Mouse (Mus musculus) ES-E14 (cell line): ENCODE measurements around the gene Epas1. TPM values are rescaled to one million over a fixed set of nuclear protein-coding genes. Genes with fewer than 3 reads are reported as not detected.

Experiments used
- DNase-seq: peaks from one replicate; pipeline ENCODE4 v3.0.0-alpha.2; 2013; ENCODE audit warnings: low read depth, low spot score
- H3K27ac ChIP-seq: 2 replicates; pipeline ENCODE4 v1.5.1; 2012; ENCODE audit warnings: low read depth, mild to moderate bottlenecking, low read length, moderate library complexity, mixed read lengths; ENCODE audit not compliant: poor library complexity, insufficient read depth, severe bottlenecking
- H3K36me3 ChIP-seq: 2 replicates; pipeline ENCODE4 v1.6.1; 2012; ENCODE audit warnings: mild to moderate bottlenecking, low read length, moderate library complexity, mixed read lengths; ENCODE audit not compliant: control insufficient read depth, poor library complexity, insufficient read depth, severe bottlenecking
- H3K4me1 ChIP-seq, 2 experiments: fragments of 150-350 bp in 1 of 2; sonication (generic) in 1 of 2; 2 replicates each; pipeline ENCODE4 v1.6.1; 2012; ENCODE audit warnings: low read length in 2 of 2, mild to moderate bottlenecking in 1 of 2, mixed read lengths in 1 of 2; ENCODE audit not compliant: control insufficient read depth in 2 of 2, insufficient read depth in 2 of 2, poor library complexity in 1 of 2
- H3K4me3 ChIP-seq, 2 experiments: fragments of 150-350 bp in 1 of 2; sonication (generic) in 1 of 2; 2 replicates each; pipeline ENCODE4 v1.5.1; 2012; ENCODE audit warnings: low read length in 2 of 2, low read depth in 1 of 2, mild to moderate bottlenecking in 1 of 2, mixed read lengths in 1 of 2; ENCODE audit not compliant: insufficient read depth in 1 of 2, poor library complexity in 1 of 2, severe bottlenecking in 1 of 2
- H3K9ac ChIP-seq: 2 replicates; pipeline ENCODE4 v1.6.1; 2012; ENCODE audit warnings: low read depth, mild to moderate bottlenecking, low read length, mixed read lengths; ENCODE audit not compliant: poor library complexity, insufficient read depth, severe bottlenecking
- H3K9me3 ChIP-seq: fragments of 150-350 bp; sonication (generic); 2 replicates; pipeline ENCODE4 v1.6.1; 2012; ENCODE audit warnings: low read depth, mild to moderate bottlenecking, low read length; ENCODE audit not compliant: control insufficient read depth, insufficient read depth
- CHD2 ChIP-seq: IDR thresholded peaks from 2 replicates; pipeline ENCODE4 v1.6.1; 2014; ENCODE audit warnings: mild to moderate bottlenecking, low read depth, low read length, inconsistent platforms
- HCFC1 ChIP-seq: IDR thresholded peaks from 2 replicates; pipeline ENCODE4 v1.6.1; 2012; ENCODE audit warnings: low read length, inconsistent platforms, borderline replicate concordance; ENCODE audit not compliant: insufficient read depth
- MAFK ChIP-seq: IDR thresholded peaks from 2 replicates; pipeline ENCODE4 v1.6.1; 2014; ENCODE audit warnings: mild to moderate bottlenecking, low read depth, low read length, inconsistent platforms; ENCODE audit not compliant: insufficient read depth
- ZC3H11A ChIP-seq: IDR thresholded peaks from 2 replicates; pipeline ENCODE4 v1.6.1; 2012; ENCODE audit warnings: low read depth, mild to moderate bottlenecking, inconsistent platforms, low read length, borderline replicate concordance
- ZNF384 ChIP-seq: IDR thresholded peaks from 2 replicates; pipeline ENCODE4 v1.6.1; 2012; ENCODE audit warnings: low read depth, low read length, inconsistent platforms
- in situ Hi-C, 2 experiments: fragments of 600-800 bp; cut with MboI; formaldehyde crosslinking; loops; one replicate each; pipeline ENCODE4 v1.15.1; 2025; ENCODE audit warnings: low sequenced_read_pairs in 2 of 2, inconsistent platforms in 1 of 2; ENCODE audit not compliant: unreplicated experiment in 2 of 2
- total RNA-seq: library from RNA; depleted of rRNA; stranded (reverse); fragments of 300-350 nt; gene quantifications from 2 replicates; pipeline ENCODE4 v1.2.3, GENCODE M21; 2012

The Epas1 gene
- total RNA-seq, 1 experiment: 9.5 TPM

- Histone ChIP-seq H3K4me3 (no peak overlapping the region), H3K4me1 (no peaks in the 10 kb centered on the region), H3K9ac (no peak overlapping the region), H3K9me3 (no peaks in the 10 kb centered on the region), H3K36me3 (peaks cover 46% of the 10 kb centered on the region), H3K27ac (no peak overlapping the region)
- no peak for TF ChIP-seq CHD2
- no peak for TF ChIP-seq ZNF384
- TF ChIP-seq MAFK: no peak
- TF ChIP-seq ZC3H11A: no peak
- TF ChIP-seq HCFC1: no peak
- DNase-seq: no peak
- in situ Hi-C loops: no loop called here
These were observed 71.8 kb downstream of the Epas1 start for GRCm38 (mm10) chr17:86825163-86825902.

DNA sequence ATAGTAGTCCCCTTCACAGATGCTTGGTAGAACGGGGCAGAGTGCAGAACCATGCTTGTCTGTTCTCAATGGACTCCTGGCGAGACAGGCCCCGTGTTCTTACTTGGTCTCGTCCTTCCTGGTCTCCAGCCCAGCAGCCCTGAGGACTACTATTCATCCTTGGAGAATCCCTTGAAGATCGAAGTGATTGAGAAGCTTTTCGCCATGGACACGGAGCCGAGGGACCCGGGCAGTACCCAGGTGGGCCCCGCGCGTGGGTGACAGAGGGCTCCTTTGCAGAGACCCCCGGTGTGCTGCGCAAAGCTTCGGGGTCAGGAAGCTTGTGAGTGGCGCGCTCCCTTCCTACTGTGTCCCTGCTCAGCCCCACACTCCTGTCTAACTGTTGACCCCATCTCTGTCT lies 72.9 kb downstream of the Epas1 start:
- no peak overlapping the region for H3K4me3 ChIP-seq
- no peak for DNase-seq
- no peak overlapping the region for H3K9ac ChIP-seq

GRCm38 (mm10) chr17:86827391-86828165 lies 74.1 kb downstream of the Epas1 start:
- H3K27ac ChIP-seq: no peak overlapping the region
- H3K4me3 ChIP-seq: no peak overlapping the region
- no peaks in the 10 kb centered on the region for H3K9me3 ChIP-seq
- no peak overlapping the region for H3K9ac ChIP-seq
- no peak for DNase-seq
- peaks cover 0 to 4% of the 10 kb centered on the region in 2 experiments; a peak in 1 of 4 replicates for H3K4me1 ChIP-seq
- TF ChIP-seq ZC3H11A: no peak
- no peak for TF ChIP-seq MAFK
- TF ChIP-seq ZNF384: no peak
- TF ChIP-seq CHD2: no peak
- no peak for TF ChIP-seq HCFC1
- in situ Hi-C loops: no loop called here
- H3K36me3 ChIP-seq: peaks cover 46% of the 10 kb centered on the region

More for the DNA sequence above, 72.9 kb downstream of the Epas1 start:
- peaks cover 0 to 2% of the 10 kb centered on the region in 2 experiments; a peak in 1 of 4 replicates for H3K4me1 ChIP-seq
- no peak overlapping the region for H3K27ac ChIP-seq
- in situ Hi-C loops: no loop called here
- H3K36me3 ChIP-seq: peaks cover 51% of the 10 kb centered on the region
- H3K9me3 ChIP-seq: no peaks in the 10 kb centered on the region
- no peak for TF ChIP-seq ZNF384
- no peak for TF ChIP-seq MAFK
- TF ChIP-seq CHD2: no peak
- TF ChIP-seq ZC3H11A: no peak
- no peak for TF ChIP-seq HCFC1

- DNase-seq: no peak
- TF ChIP-seq HCFC1 (no peak), MAFK (no peak), CHD2 (no peak), ZC3H11A (no peak), ZNF384 (no peak)
- no peaks in the 10 kb centered on the region for H3K9me3 ChIP-seq
- H3K4me3 ChIP-seq: no peak overlapping the region
- peaks cover 46% of the 10 kb centered on the region for H3K36me3 ChIP-seq
- H3K27ac ChIP-seq: no peak overlapping the region
- H3K4me1 ChIP-seq: peaks cover 0 to 8% of the 10 kb centered on the region in 2 experiments; a peak in 1 of 4 replicates
- in situ Hi-C loops: no loop called here
- H3K9ac ChIP-seq: no peak overlapping the region
These were observed 75.0 kb downstream of the Epas1 start for GRCm38 (mm10) chr17:86828500-86828899.
